ENCODE assay signal across 19 mouse cellular contexts in genomic region chr9:118536946-118537345, GRCm38 (mm10). TPM values are rescaled to one million over a fixed set of nuclear protein-coding genes. Genes with fewer than 3 reads are reported as not detected.
"Had no signal": no experiment of that assay in that cellular context is flagged by ENCODE, and none has a peak within 500 bp of the region (broad histone marks: within the 10 kb centered on the region; RNA-seq: fewer than 3 reads in every experiment).

No protein-coding gene starts in this region.

- DNase-seq: kidney, adult 2 months; kidney, postnatal 25 days; layer of hippocampus, adult 9-11 months; lung, postnatal 10 days; lung, postnatal 36 days; retina, postnatal 1 day; right cerebral cortex, postnatal 25 days; spleen, adult 18-20 months; thymus, adult 18-20 months; thymus, postnatal 36 days had no signal

- H3K4me2 ChIP-seq: liver, embryonic 15.5 days; lung, embryonic 15.5 days; midbrain, embryonic 12.5 days; midbrain, embryonic 15.5 days; neural tube, embryonic 13.5 days had no signal

- H3K27ac ChIP-seq: kidney, postnatal 0 days; layer of hippocampus, adult 2 months; liver, embryonic 15.5 days; lung, embryonic 15.5 days; midbrain, embryonic 12.5 days; midbrain, embryonic 15.5 days; neural tube, embryonic 13.5 days had no signal

- H3K9ac ChIP-seq: liver, embryonic 15.5 days; lung, embryonic 15.5 days; midbrain, embryonic 12.5 days; midbrain, embryonic 15.5 days; neural tube, embryonic 13.5 days had no signal

- H3K4me3 ChIP-seq: layer of hippocampus, adult 2 months; liver, embryonic 15.5 days; lung, embryonic 15.5 days; midbrain, embryonic 12.5 days; midbrain, embryonic 15.5 days; neural tube, embryonic 13.5 days had no signal

- H3K27me3 ChIP-seq: liver, embryonic 15.5 days; lung, embryonic 15.5 days; midbrain, embryonic 12.5 days; midbrain, embryonic 15.5 days; neural tube, embryonic 13.5 days had no signal

- ATAC-seq: intestine, embryonic 16.5 days; midbrain, embryonic 15.5 days had no signal

- H3K4me1 ChIP-seq: lung, embryonic 15.5 days; midbrain, embryonic 12.5 days; midbrain, embryonic 15.5 days; neural tube, embryonic 13.5 days had no signal

- H3K9me3 ChIP-seq: liver, embryonic 15.5 days; lung, embryonic 15.5 days; midbrain, embryonic 12.5 days; midbrain, embryonic 15.5 days; neural tube, embryonic 13.5 days had no signal

RNA-seq across cellular contexts. Expression of gene Eomes, which starts 58.9 kb away (rescaled TPM):
- polyA plus RNA-seq: kidney, embryonic 14.5 days; kidney, postnatal 0 days; liver, embryonic 15.5 days; lung, embryonic 15.5 days had no signal
